Mouse (Mus musculus) thymus, postnatal 25 days (tissue): ENCODE data around the gene Hist1h4d.
"Not testable (repeated sequence)": the region's sequence is repeated elsewhere in the genome, so short reads cannot be mapped to it uniquely, and the experiment has no call there.

Experiments
- DNase-seq: peaks from one replicate; pipeline ENCODE4 v3.0.0; 2022

The Hist1h4d gene

GRCm38 (mm10) chr13:23581408-23582218, at the start of gene Hist1h4d:
Hist1h4d (plus strand) TSS chr13:23581598.
- DNase-seq, result peak; percentile 98

DNA sequence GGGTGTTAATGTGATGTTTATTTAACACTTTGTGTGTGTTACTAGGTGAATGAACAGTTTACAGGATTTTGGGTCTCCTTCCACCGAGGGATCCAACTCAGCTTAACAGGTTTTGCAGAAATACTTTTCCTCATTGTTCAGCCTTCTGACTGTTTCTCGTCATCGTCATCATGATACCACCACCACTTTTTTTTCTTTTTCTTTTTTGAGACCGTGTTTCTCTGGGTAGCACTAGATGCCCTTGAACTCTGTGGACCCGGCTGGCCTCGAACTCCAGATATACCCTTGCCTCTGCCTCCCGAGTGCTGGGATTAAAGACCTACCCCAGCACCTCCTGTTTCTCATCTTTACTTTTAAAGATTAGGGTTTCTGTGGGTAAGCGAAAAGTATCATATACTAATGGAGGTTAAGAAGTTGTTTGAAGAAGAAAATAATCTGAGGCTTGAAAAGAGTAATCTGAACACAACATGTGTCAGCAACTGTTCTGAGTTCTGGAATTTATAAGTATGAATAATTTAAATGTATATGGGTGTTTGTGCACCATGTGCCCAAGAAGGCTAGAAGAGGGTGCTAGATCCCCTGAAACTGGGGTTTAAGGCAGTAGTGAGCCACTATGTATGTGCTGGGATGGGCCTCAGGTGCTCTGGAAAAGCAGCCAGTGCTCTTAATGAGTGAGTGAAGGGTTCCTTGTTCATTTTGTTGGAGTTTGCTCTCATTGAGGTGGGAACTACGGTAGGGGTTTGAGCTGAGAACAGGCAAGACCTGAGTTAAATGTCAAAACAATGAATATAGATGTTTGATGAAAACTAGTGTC, 48.9 kb upstream of the Hist1h4d start:
- DNase-seq, result no peak

- DNase-seq, result peak; percentile 76
These were observed 47.6 kb upstream of the Hist1h4d start, which contains the start of gene Hist1h2af for GRCm38 (mm10) chr13:23533560-23534367. Hist1h2af (plus strand) TSS chr13:23533906.

DNA sequence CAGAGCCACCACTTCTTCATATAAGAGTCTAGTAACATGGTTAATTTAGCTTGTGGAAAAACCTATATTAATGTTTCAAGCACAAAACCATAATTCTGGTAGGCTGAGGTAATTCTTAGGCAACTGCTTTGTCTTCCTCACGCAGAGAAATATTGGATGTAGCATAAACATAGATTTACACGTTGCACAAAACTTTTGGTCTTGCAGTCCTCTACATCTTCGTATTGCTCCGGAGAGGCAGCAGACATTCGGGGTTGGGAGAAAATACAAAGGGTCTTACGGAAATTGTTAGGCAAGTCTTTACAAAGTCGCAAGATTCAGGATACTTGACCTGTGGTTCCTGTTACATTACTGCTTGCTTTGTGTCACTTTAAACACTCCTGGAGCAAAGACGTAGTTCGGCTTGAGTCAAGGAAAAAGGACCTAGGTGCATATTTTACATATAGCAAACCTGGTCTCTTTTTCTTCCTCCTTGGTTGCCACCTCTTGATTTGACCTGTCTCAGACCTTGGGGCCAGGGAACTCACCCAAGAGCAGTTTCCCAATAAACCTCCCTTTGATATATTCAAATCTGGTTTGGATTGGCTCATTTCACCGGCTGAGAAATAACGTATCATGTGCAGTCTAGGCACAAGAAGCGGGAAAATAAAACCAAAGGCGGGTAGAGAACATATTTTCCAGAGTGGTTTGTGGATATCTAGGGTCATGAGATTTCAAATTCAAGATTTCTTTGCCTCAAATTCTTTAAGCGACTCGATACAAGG, 46.8 kb upstream of the Hist1h4d start:
- peak; percentile 39 for DNase-seq

DNA sequence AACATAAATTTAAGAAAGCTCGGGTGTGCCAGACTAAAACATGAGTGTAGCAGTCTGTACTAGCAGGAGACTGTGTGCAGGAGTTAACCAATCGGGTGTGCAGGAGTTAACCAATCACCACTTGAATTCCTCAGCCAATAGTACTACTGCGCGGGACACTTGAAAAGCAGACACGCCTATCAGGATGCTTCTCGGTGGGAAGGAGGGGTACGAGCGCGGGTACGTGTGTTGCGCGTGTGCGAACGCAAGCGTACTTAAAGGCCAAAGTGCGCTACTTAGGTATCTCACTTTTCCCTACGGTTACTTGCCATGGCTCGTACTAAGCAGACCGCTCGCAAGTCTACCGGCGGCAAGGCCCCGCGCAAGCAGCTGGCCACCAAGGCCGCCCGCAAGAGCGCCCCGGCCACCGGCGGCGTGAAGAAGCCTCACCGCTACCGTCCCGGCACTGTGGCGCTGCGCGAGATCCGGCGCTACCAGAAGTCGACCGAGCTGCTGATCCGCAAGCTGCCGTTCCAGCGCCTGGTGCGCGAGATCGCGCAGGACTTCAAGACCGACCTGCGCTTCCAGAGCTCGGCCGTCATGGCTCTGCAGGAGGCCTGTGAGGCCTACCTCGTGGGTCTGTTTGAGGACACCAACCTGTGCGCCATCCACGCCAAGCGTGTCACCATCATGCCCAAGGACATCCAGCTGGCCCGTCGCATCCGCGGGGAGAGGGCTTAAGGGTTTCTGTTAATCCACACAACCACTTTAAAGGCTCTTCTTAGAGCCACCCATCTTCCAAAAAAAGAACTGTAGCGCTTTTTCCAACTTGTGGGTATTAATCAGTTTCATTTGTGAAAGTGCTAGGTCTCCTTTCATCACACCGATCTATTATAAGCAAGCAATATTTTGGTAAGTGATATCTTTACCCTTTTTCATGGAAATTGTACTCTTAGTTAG, 46.0 kb upstream of the Hist1h4d start, which contains the start of gene Hist1h3g:
Gene Hist1h3g (plus strand): TSS at position 286 of the 939 bp plus-strand sequence.
- DNase-seq, result peak; percentile 89

- DNase-seq, result no peak
These were observed 45.1 kb upstream of the Hist1h4d start for GRCm38 (mm10) chr13:23536076-23536822.

- no peak for DNase-seq
These were observed 44.2 kb upstream of the Hist1h4d start for GRCm38 (mm10) chr13:23537006-23537710.

DNA sequence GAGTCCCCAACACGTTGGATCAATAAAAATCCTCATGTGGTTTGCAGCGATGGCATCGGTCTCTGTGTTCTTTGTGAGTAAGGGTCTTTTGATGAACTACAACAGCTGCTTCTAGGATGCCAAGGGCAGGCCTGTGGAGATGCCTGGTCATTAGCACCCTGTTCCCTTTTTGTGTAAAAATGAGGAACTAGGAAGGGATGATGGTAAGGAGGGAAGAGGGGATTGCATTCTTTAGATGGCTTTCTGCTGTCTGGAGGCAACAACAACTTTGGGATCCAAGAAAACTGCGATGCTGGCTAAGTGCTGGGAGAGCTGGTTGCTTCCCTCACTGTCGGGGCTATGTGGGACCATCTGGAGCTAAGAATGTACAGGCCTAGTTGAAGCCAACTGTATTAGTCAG, 43.1 kb upstream of the Hist1h4d start:
- no peak for DNase-seq

DNA sequence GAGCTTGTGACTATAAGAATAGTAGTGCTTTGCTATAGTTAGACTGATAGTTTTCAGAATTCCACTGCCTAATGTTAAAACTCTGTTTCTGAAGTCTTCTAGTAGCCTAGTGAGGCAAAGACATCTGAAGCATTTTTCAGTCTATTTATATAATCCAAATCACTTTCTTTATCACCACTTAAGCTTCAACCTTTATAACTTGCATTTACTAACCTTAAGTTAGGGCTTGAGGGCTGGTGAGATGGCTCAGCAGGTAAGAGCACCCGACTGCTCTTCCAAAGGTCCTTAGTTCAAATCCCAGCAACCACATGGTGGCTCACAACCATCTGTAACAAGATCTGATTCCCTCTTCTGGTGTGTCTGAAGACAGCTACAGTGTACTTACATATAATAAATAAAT, 41.6 kb upstream of the Hist1h4d start:
- not testable (repeated sequence) for DNase-seq

DNA sequence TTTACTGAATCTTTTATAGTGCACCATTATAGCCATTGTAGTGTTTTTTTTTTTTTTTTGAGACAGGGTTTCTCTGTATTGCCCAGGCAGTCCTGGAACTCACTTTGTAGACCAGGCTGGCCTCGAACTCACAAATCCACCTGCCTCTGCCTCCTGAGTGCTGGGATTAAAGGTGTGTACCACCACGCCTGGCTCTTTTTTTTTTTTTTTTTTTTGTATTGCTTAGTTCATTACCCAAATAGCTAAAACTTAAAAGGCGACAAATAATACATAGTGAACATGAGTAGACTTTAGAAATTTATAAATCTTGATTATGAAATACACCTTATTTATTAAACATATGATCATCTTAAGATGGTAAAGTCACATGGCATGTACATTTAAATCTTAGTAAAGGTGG, 39.9 kb upstream of the Hist1h4d start:
- DNase-seq, result no peak

DNA sequence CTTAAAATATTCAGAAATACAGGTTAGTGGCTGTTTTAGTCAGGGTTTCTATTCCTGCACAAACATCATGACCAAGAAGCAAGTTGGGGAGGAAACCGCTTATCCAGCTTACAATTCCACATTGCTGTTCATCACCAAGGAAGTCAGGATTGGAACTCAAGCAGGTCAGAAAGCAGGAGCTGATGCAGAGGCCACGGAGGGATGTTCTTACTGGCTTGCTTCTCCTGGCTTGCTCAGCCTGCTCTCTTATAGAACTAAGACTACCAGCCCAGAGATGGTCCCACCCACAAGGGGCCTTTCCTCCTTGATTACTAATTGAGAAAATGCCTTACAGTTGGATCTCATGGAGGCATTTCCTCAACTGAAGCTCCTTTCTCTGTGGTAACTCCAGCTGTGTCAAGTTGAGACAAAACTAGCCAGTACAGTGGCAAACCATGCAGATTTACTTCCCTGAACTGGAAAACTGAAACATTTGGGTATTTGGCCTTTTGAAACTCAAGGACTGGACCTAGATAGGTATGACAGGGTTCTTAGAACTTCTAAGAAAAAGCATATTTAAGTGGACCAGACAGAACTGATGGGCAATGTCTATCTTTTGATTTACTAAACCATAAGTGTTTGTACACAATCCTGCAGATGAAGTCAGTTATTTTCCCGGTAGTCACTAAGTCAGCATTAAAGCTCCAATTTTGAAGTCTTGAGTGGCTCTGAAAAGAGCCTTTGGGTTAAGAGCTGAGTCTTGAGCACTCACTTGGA, 39.0 kb upstream of the Hist1h4d start:
- not testable (repeated sequence) for DNase-seq

GRCm38 (mm10) chr13:23542999-23543607, 38.3 kb upstream of the Hist1h4d start, which contains the start of gene Hist1h2bh:
Hist1h2bh (minus strand) TSS chr13:23543392.
- peak; percentile 81 for DNase-seq

GRCm38 (mm10) chr13:23543965-23544786, 37.2 kb upstream of the Hist1h4d start, which contains the start of gene Hist1h3f:
Hist1h3f (plus strand) TSS chr13:23544052.
- DNase-seq, result peak; percentile 82

GRCm38 (mm10) chr13:23544787-23545120, 36.6 kb upstream of the Hist1h4d start:
- peak; percentile 50 for DNase-seq

GRCm38 (mm10) chr13:23546694-23547093, 34.7 kb upstream of the Hist1h4d start:
- DNase-seq, result no peak

- DNase-seq, result no peak
These were observed 30.6 kb upstream of the Hist1h4d start for GRCm38 (mm10) chr13:23550761-23551145.

- DNase-seq, result peak; percentile 91
These were observed 30.1 kb upstream of the Hist1h4d start, which contains the start of gene Hist1h4f for GRCm38 (mm10) chr13:23551146-23551834. Hist1h4f (minus strand) TSS chr13:23551648.
